Mouse (Mus musculus) fat pad, adult 2 months (tissue): ENCODE results near the gene Znhit6.

Experiments
- DNase-seq: peaks from one replicate; pipeline ENCODE4 v3.0.0-alpha.2; 2011; ENCODE audit warnings: low read depth, low spot score; ENCODE audit errors: extremely low read depth

Znhit6 gene

GRCm38 (mm10) chr3:145602410-145603206, 26.6 kb downstream of the Znhit6 start:
- no peak for DNase-seq

GRCm38 (mm10) chr3:145605437-145606123, 29.6 kb downstream of the Znhit6 start:
- DNase-seq, result no peak

GRCm38 (mm10) chr3:145608320-145608719, 32.3 kb downstream of the Znhit6 start:
- no peak for DNase-seq

GRCm38 (mm10) chr3:145612662-145613061, 36.7 kb downstream of the Znhit6 start:
- no peak for DNase-seq

GRCm38 (mm10) chr3:145613234-145613633, 37.2 kb downstream of the Znhit6 start:
- no peak for DNase-seq

- DNase-seq, result no peak
Observed at GRCm38 (mm10) chr3:145614362-145615115, 38.5 kb downstream of the Znhit6 start.

- no peak for DNase-seq
Observed at GRCm38 (mm10) chr3:145618299-145618698, 42.3 kb downstream of the Znhit6 start.

- no peak for DNase-seq
Observed at GRCm38 (mm10) chr3:145619621-145620365, 43.8 kb downstream of the Znhit6 start.

GRCm38 (mm10) chr3:145621209-145621608, 45.2 kb downstream of the Znhit6 start:
- DNase-seq, result no peak

- DNase-seq, result no peak
Observed at GRCm38 (mm10) chr3:145623047-145623446, 47.0 kb downstream of the Znhit6 start.

GRCm38 (mm10) chr3:145624786-145625185, 48.8 kb downstream of the Znhit6 start:
- no peak for DNase-seq

GRCm38 (mm10) chr3:145625546-145625945, 49.5 kb downstream of the Znhit6 start:
- no peak for DNase-seq

- DNase-seq, result no peak
Observed at GRCm38 (mm10) chr3:145626063-145626462, 50.1 kb downstream of the Znhit6 start.

- DNase-seq, result no peak
Observed at GRCm38 (mm10) chr3:145627830-145628229, 51.8 kb downstream of the Znhit6 start.

- no peak for DNase-seq
Observed at GRCm38 (mm10) chr3:145628643-145629042, 52.6 kb downstream of the Znhit6 start.

- no peak for DNase-seq
Observed at GRCm38 (mm10) chr3:145632888-145633287, 56.9 kb downstream of the Znhit6 start.

GRCm38 (mm10) chr3:145634002-145634710, 58.2 kb downstream of the Znhit6 start:
- DNase-seq, result no peak

- DNase-seq, result no peak
Observed at GRCm38 (mm10) chr3:145640170-145640569, 64.2 kb downstream of the Znhit6 start.

- no peak for DNase-seq
Observed at GRCm38 (mm10) chr3:145640583-145640982, 64.6 kb downstream of the Znhit6 start.

GRCm38 (mm10) chr3:145641036-145641685, 65.2 kb downstream of the Znhit6 start:
- no peak for DNase-seq
